Mouse (Mus musculus) hindbrain, embryonic 15.5 days (tissue): ENCODE measurements around the gene Abca2. TPM values are rescaled to one million over a fixed set of nuclear protein-coding genes. Genes with fewer than 3 reads are reported as not detected.

Experiments
- ATAC-seq: fragments of 200-750 bp; cut with Nextera tagmentation; 2 replicates; pipeline ENCODE4 v1.8.0; 2017; ENCODE audit warnings: low read depth, moderate number of reproducible peaks, moderate TSS enrichment; ENCODE audit not compliant: low FRiP score
- H3K27ac ChIP-seq: fragments of 300-500 bp; sonication (generic); replicated peaks from 2 replicates; pipeline ENCODE4 v1.5.1; 2015; ENCODE audit warnings: mild to moderate bottlenecking, inconsistent platforms
- H3K27me3 ChIP-seq: fragments of 300-500 bp; sonication (generic); 2 replicates; pipeline ENCODE4 v1.6.1; 2015; ENCODE audit warnings: control low read depth, inconsistent platforms
- H3K36me3 ChIP-seq: fragments of 300-500 bp; sonication (generic); 2 replicates; pipeline ENCODE4 v1.6.1; 2015; ENCODE audit warnings: control low read depth, inconsistent platforms
- H3K4me1 ChIP-seq: fragments of 300-500 bp; sonication (generic); replicated peaks from 2 replicates; pipeline ENCODE4 v1.6.1; 2015; ENCODE audit warnings: control low read depth, inconsistent platforms
- H3K4me2 ChIP-seq: fragments of 300-500 bp; sonication (generic); 2 replicates; pipeline ENCODE4 v1.6.1; 2015; ENCODE audit warnings: moderate library complexity, mild to moderate bottlenecking, inconsistent platforms
- H3K4me3 ChIP-seq: fragments of 300-500 bp; sonication (generic); 2 replicates; pipeline ENCODE4 v1.5.1; 2015; ENCODE audit warnings: mild to moderate bottlenecking, inconsistent platforms
- H3K9ac ChIP-seq: fragments of 300-500 bp; sonication (generic); 2 replicates; pipeline ENCODE4 v1.6.1; 2015; ENCODE audit warnings: inconsistent platforms
- H3K9me3 ChIP-seq: fragments of 300-500 bp; sonication (generic); 2 replicates; pipeline ENCODE4 v1.6.1; 2016; ENCODE audit warnings: control low read depth, inconsistent platforms
- WGBS: fragments of 180-500 bp; shearing (Covaris S2); methylation state at CpG from one replicate; pipeline ENCODE4 v1.1.7; 2015; 5-methylcytosine and 5-hydroxymethylcytosine counted together
- microRNA-seq: library from miRNA; unstranded; fragments of <30 nt; microRNA quantifications from one replicate; pipeline ENCODE4, GENCODE M21; 2016
- polyA plus RNA-seq: library from polyadenylated mRNA; unstranded; fragments of >200 nt; fragmentation: Nextera tagmentation; extraction: Ambion mirVana; gene quantifications from 2 replicates; pipeline ENCODE4 v1.2.1, GENCODE M21; 2015

Abca2 gene
- polyA plus RNA-seq, 1 experiment from 2014 or later, result 15.1 TPM

- Histone ChIP-seq H3K9ac (no peak overlapping the region), H3K36me3 (no peaks in the 10 kb centered on the region), H3K9me3 (no peaks in the 10 kb centered on the region), H3K4me1 (no peaks in the 10 kb centered on the region), H3K27me3 (no peaks in the 10 kb centered on the region), H3K4me2 (no peak overlapping the region), H3K4me3 (no peak overlapping the region), H3K27ac (no peak overlapping the region)
- WGBS, result 76% methylated on average over 6 of the region's 6 CpGs
- no peak for ATAC-seq
Observed at GRCm38 (mm10) chr2:25487965-25488670, 59.6 kb downstream of the Abca2 start.

DNA sequence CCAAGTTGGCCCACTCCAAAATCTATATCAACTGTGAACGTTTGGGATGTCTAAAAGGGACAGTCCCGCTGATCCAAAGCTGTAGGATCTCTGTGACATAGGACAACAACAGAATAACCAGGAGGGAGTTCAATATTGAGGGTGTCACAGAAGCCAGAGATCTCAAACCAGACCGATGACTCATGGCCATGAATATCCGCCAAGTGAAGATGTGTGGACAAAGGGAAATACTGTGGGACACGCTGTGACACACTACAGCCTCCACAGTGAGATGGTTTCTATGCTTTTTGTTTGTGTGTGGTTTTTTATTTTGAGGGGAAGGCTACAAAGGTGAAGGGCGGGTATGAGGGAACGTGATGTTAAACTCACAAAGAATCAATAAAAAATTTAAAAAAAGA lies 60.2 kb downstream of the Abca2 start:
- Histone ChIP-seq H3K9ac (no peak overlapping the region), H3K27ac (no peak overlapping the region), H3K4me1 (no peaks in the 10 kb centered on the region), H3K36me3 (no peaks in the 10 kb centered on the region), H3K4me3 (no peak overlapping the region), H3K27me3 (no peaks in the 10 kb centered on the region), H3K9me3 (no peaks in the 10 kb centered on the region), H3K4me2 (no peak overlapping the region)
- WGBS, result 82% methylated on average over 7 of the region's 7 CpGs
- no peak for ATAC-seq

GRCm38 (mm10) chr2:25492988-25493387 lies 64.5 kb downstream of the Abca2 start:
- Histone ChIP-seq H3K36me3 (no peaks in the 10 kb centered on the region), H3K4me1 (no peaks in the 10 kb centered on the region), H3K27me3 (no peaks in the 10 kb centered on the region), H3K9me3 (no peaks in the 10 kb centered on the region), H3K9ac (no peak overlapping the region), H3K4me3 (no peak overlapping the region), H3K4me2 (no peak overlapping the region), H3K27ac (no peak overlapping the region)
- WGBS, result 86% methylated on average over 5 of the region's 5 CpGs
- no peak for ATAC-seq

GRCm38 (mm10) chr2:25493476-25493961 lies 65.0 kb downstream of the Abca2 start, which contains the start of gene Lcn12:
Gene Lcn12 (minus strand): TSS chr2:25493911.
- Histone ChIP-seq H3K4me2 (no peak within 1 kb of the TSS), H3K27me3 (no peaks in the 10 kb centered on the region), H3K9me3 (no peaks in the 10 kb centered on the region), H3K9ac (no peak within 1 kb of the TSS), H3K4me3 (no peak within 1 kb of the TSS), H3K27ac (no peak within 1 kb of the TSS), H3K4me1 (no peaks in the 10 kb centered on the region), H3K36me3 (no peaks in the 10 kb centered on the region)
- WGBS, result 79% methylated on average over 5 of the region's 5 CpGs
- ATAC-seq, result no peak

DNA sequence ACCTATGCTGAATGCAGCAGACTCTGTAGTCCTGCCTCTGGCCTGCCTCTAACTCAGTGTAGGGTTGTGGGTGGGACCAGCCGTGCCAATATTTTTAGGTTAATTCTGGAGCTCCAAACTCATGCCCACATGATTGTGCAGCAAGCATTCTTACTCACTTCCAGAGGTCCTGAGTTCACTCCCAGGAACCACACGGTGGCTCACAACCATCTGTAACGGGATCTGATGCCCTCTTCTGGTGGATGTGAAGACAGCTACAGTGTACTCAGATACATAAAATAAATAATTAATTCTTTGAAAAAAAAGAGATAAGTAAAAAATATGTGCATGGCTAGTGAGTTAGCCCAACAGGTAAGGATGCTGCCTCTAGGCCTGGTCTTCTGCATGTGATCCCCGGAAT lies 68.0 kb downstream of the Abca2 start:
- Histone ChIP-seq H3K9ac (no peak overlapping the region), H3K4me3 (no peak overlapping the region), H3K27ac (no peak overlapping the region), H3K36me3 (no peaks in the 10 kb centered on the region), H3K4me1 (peaks cover 10% of the 10 kb centered on the region), H3K9me3 (no peaks in the 10 kb centered on the region), H3K4me2 (no peak overlapping the region), H3K27me3 (no peaks in the 10 kb centered on the region)
- 44% methylated on average over 4 of the region's 4 CpGs for WGBS
- no peak for ATAC-seq

Small RNA genes lying within 50 kb of the gene (microRNA-seq; reads per million reads assigned to microRNA genes)
- not detected for gene Mir3087

Other genes with a start within 250 kb of the Abca2 start
- gene Nrarp, start 247.9 kb upstream of the Abca2 start, polyA plus RNA-seq, result 18.9 and 20.2 TPM in 2 replicates
- 1.9 and 2.3 TPM in 2 replicates for gene Tor4a, start 231.8 kb upstream of the Abca2 start, polyA plus RNA-seq
- gene Nelfb, start 217.2 kb upstream of the Abca2 start, polyA plus RNA-seq, result 108 and 112 TPM in 2 replicates
- not detected in 2 replicates for gene Stpg3, start 214.1 kb upstream of the Abca2 start, polyA plus RNA-seq
- 0.70 and 0.72 TPM in 2 replicates for gene Fam166a, start 210.0 kb upstream of the Abca2 start, polyA plus RNA-seq
- 444 and 468 TPM in 2 replicates for gene Tubb4b, start 204.0 kb upstream of the Abca2 start, polyA plus RNA-seq
- gene Slc34a3, start 194.3 kb upstream of the Abca2 start, polyA plus RNA-seq, result not detected in 2 replicates
- gene Rnf224, start 191.9 kb upstream of the Abca2 start, polyA plus RNA-seq, result not detected in 2 replicates
- gene Rnf208, start 186.4 kb upstream of the Abca2 start, polyA plus RNA-seq, result 145 and 177 TPM in 2 replicates
- 0.23 TPM in 1 of 2 replicates, not detected in the other for gene Cysrt1, start 186.3 kb upstream of the Abca2 start, polyA plus RNA-seq
- gene AL732309.1, start 181.8 kb upstream of the Abca2 start, polyA plus RNA-seq, result 4.9 and 6.3 TPM in 2 replicates
- 13.4 and 13.8 TPM in 2 replicates for gene Tmem203, start 173.3 kb upstream of the Abca2 start, polyA plus RNA-seq
- gene Tprn, start 166.1 kb upstream of the Abca2 start, polyA plus RNA-seq, result 17.1 and 21.5 TPM in 2 replicates
- gene Ssna1, start 156.3 kb upstream of the Abca2 start, polyA plus RNA-seq, result 171 and 183 TPM in 2 replicates
- gene Anapc2, start 156.2 kb upstream of the Abca2 start, polyA plus RNA-seq, result 139 and 143 TPM in 2 replicates
- gene Tmem210, start 140.6 kb upstream of the Abca2 start, polyA plus RNA-seq, result not detected in 2 replicates
- 0.18 TPM in 1 of 2 replicates, not detected in the other for gene Lrrc26, start 138.8 kb upstream of the Abca2 start, polyA plus RNA-seq
- gene Grin1, start 109.5 kb upstream of the Abca2 start, polyA plus RNA-seq, result 58.4 and 61.3 TPM in 2 replicates
- 43.6 and 45.2 TPM in 2 replicates for gene Man1b1, start 96.4 kb upstream of the Abca2 start, polyA plus RNA-seq
- 24.4 and 24.9 TPM in 2 replicates for gene Dpp7, start 72.3 kb upstream of the Abca2 start, polyA plus RNA-seq
- 5.1 and 6.4 TPM in 2 replicates for gene Uap1l1, start 63.0 kb upstream of the Abca2 start, polyA plus RNA-seq
- gene Sapcd2, start 56.4 kb upstream of the Abca2 start, polyA plus RNA-seq, result 11.8 and 13.8 TPM in 2 replicates
- 3.7 and 7.0 TPM in 2 replicates for gene Entpd2, start 32.8 kb upstream of the Abca2 start, polyA plus RNA-seq
- gene Npdc1, start 29.4 kb upstream of the Abca2 start, polyA plus RNA-seq, result 424 and 493 TPM in 2 replicates
- gene Fut7, start 5.4 kb upstream of the Abca2 start, polyA plus RNA-seq, result 0.08 TPM in 1 of 2 replicates, not detected in the other
- gene Clic3, start 28.1 kb downstream of the Abca2 start, polyA plus RNA-seq, result 3.7 and 4.3 TPM in 2 replicates
- gene Paxx, start 32.4 kb downstream of the Abca2 start, polyA plus RNA-seq, result 109 and 119 TPM in 2 replicates
- gene Ptgds, start 41.3 kb downstream of the Abca2 start, polyA plus RNA-seq, result 647 and 983 TPM in 2 replicates
- not detected in 2 replicates for gene Lcn12, start 65.2 kb downstream of the Abca2 start, polyA plus RNA-seq
- 120 and 143 TPM in 2 replicates for gene Fbxw5, start 72.0 kb downstream of the Abca2 start, polyA plus RNA-seq
- 5.8 and 6.1 TPM in 2 replicates for gene C8g, start 73.0 kb downstream of the Abca2 start, polyA plus RNA-seq
- gene Traf2, start 118.2 kb downstream of the Abca2 start, polyA plus RNA-seq, result 16.5 and 19.4 TPM in 2 replicates
- gene Edf1, start 129.1 kb downstream of the Abca2 start, polyA plus RNA-seq, result 375 and 378 TPM in 2 replicates
- 1.6 and 2.1 TPM in 2 replicates for gene Mamdc4, start 146.1 kb downstream of the Abca2 start, polyA plus RNA-seq
- gene Phpt1, start 146.5 kb downstream of the Abca2 start, polyA plus RNA-seq, result 159 and 169 TPM in 2 replicates
- gene Ajm1, start 153.1 kb downstream of the Abca2 start, polyA plus RNA-seq, result 14.5 and 16.5 TPM in 2 replicates
- gene Rabl6, start 179.8 kb downstream of the Abca2 start, polyA plus RNA-seq, result 70.0 and 73.5 TPM in 2 replicates
- gene Ccdc183, start 189.0 kb downstream of the Abca2 start, polyA plus RNA-seq, result 0.27 and 0.45 TPM in 2 replicates
- gene Tmem141, start 193.3 kb downstream of the Abca2 start, polyA plus RNA-seq, result 47.0 and 57.8 TPM in 2 replicates
- 3.7 and 4.6 TPM in 2 replicates for gene Fcna, start 199.3 kb downstream of the Abca2 start, polyA plus RNA-seq
- not detected in 2 replicates for gene Lcn8, start 224.4 kb downstream of the Abca2 start, polyA plus RNA-seq
- gene Lcn5, start 229.2 kb downstream of the Abca2 start, polyA plus RNA-seq, result not detected in 2 replicates
- gene Lcn6, start 248.1 kb downstream of the Abca2 start, polyA plus RNA-seq, result not detected in 2 replicates